Mouse (Mus musculus) lung, postnatal 10 days (tissue): ENCODE results near the gene Gm35549.
"Not testable (repeated sequence)": the region's sequence is repeated elsewhere in the genome, so short reads cannot be mapped to it uniquely, and the experiment has no call there.

Experiments used
- DNase-seq: peaks from one replicate; pipeline ENCODE4 v3.0.0; 2021

The Gm35549 gene

GRCm38 (mm10) chr9:122843760-122844159 is at the start of gene Gm35549:
Gm35549 (minus strand) TSS chr9:122844035.
- no peak for DNase-seq

- DNase-seq = peak; percentile 75
Observed at GRCm38 (mm10) chr9:122886372-122887179, 42.7 kb upstream of the Gm35549 start.

- DNase-seq = no peak
Observed at GRCm38 (mm10) chr9:122885385-122885784, 41.5 kb upstream of the Gm35549 start, which contains the start of gene Zkscan7. Zkscan7 (plus strand) TSS chr9:122885685.

- DNase-seq = no peak
Observed at GRCm38 (mm10) chr9:122875145-122875544, 31.3 kb upstream of the Gm35549 start.

- no peak for DNase-seq
Observed at GRCm38 (mm10) chr9:122874653-122875052, 30.8 kb upstream of the Gm35549 start.

GRCm38 (mm10) chr9:122872595-122872994 is 28.8 kb upstream of the Gm35549 start:
- no peak for DNase-seq

- DNase-seq = no peak
Observed at GRCm38 (mm10) chr9:122866192-122866591, 22.4 kb upstream of the Gm35549 start.

- DNase-seq = peak; percentile 86
Observed at GRCm38 (mm10) chr9:122865697-122866166, 21.9 kb upstream of the Gm35549 start, which contains the start of gene Zfp445. Zfp445 (minus strand) TSS chr9:122866006.

- DNase-seq = no peak
Observed at GRCm38 (mm10) chr9:122864848-122865247, 21.0 kb upstream of the Gm35549 start.

- no peak for DNase-seq
Observed at GRCm38 (mm10) chr9:122863731-122864130, 19.9 kb upstream of the Gm35549 start.

GRCm38 (mm10) chr9:122860752-122861151 is 16.9 kb upstream of the Gm35549 start:
- DNase-seq = no peak

GRCm38 (mm10) chr9:122856716-122857115 is 12.9 kb upstream of the Gm35549 start:
- DNase-seq = no peak

- no peak for DNase-seq
Observed at GRCm38 (mm10) chr9:122855617-122856016, 11.8 kb upstream of the Gm35549 start.

GRCm38 (mm10) chr9:122855141-122855540 is 11.3 kb upstream of the Gm35549 start:
- DNase-seq = not testable (repeated sequence)

GRCm38 (mm10) chr9:122854526-122854925 is 10.7 kb upstream of the Gm35549 start:
- DNase-seq = no peak

- DNase-seq = not testable (repeated sequence)
Observed at GRCm38 (mm10) chr9:122847811-122848311, 4.0 kb upstream of the Gm35549 start.

- peak; percentile 23 for DNase-seq
Observed at GRCm38 (mm10) chr9:122846156-122846555, 2.3 kb upstream of the Gm35549 start.

- no peak for DNase-seq
Observed at GRCm38 (mm10) chr9:122845621-122846020, 1.8 kb upstream of the Gm35549 start.

- DNase-seq = peak; percentile 78
Observed at GRCm38 (mm10) chr9:122837680-122838079, 6.2 kb downstream of the Gm35549 start.

- no peak for DNase-seq
Observed at GRCm38 (mm10) chr9:122837216-122837615, 6.6 kb downstream of the Gm35549 start.

- peak; percentile 52 for DNase-seq
Observed at GRCm38 (mm10) chr9:122836790-122837189, 7.0 kb downstream of the Gm35549 start.

GRCm38 (mm10) chr9:122836126-122836525 is 7.7 kb downstream of the Gm35549 start:
- no peak for DNase-seq

- no peak for DNase-seq
Observed at GRCm38 (mm10) chr9:122829826-122830380, 13.9 kb downstream of the Gm35549 start.

- no peak for DNase-seq
Observed at GRCm38 (mm10) chr9:122826743-122827142, 17.1 kb downstream of the Gm35549 start.
